Mouse (Mus musculus) NIH3T3 (cell line): Measurements from ENCODE around the gene Myo1d.
A peak's percentile ranks its signal among the peaks of the same experiment; 100 is the strongest.

Experiments used
- DNase-seq: peaks from one replicate; pipeline ENCODE4 v3.0.0-alpha.2; 2012; ENCODE audit warnings: low read depth

Myo1d gene

DNA sequence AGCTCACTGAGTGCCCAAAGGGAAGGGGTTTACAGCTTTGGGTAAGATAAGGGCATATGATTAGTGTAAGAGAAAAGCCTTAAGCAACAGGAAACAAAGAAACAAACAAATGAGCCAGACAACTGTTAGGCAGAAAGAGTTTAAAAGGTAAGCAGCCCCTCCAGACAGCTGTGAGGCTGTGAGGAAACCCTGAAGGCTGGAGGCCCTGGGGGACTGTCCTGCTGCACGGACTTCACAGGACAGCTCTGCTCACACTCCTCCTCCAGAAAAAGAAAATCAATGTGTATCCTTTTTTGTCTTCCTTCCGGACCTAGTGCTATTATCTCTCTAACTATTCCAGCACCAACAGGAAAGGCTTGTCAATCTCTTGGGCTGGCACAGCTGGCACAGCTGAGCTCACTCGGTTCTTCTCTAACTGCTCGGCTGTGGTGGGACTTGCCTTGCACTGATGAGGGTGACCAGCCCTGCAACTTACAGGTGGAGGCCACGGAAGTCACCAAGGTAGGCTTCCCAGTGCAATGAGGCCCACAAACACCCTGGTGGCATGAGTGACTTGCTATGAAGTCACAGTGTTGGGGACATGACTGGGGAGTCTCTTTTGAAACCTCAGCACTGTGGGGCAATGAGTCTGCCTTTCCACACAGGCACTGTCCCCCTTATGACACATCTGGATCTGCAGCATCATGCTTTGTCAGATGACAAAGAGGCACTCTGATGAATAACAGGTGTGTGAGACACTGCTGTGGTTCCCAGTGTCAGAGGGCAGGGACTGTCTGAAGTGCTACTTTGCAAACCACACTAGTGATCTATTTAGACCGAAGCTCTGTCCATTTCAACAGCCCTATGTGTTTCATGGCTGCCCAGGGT, 275.1 kb downstream of the Myo1d start:
- no peak for DNase-seq

DNA sequence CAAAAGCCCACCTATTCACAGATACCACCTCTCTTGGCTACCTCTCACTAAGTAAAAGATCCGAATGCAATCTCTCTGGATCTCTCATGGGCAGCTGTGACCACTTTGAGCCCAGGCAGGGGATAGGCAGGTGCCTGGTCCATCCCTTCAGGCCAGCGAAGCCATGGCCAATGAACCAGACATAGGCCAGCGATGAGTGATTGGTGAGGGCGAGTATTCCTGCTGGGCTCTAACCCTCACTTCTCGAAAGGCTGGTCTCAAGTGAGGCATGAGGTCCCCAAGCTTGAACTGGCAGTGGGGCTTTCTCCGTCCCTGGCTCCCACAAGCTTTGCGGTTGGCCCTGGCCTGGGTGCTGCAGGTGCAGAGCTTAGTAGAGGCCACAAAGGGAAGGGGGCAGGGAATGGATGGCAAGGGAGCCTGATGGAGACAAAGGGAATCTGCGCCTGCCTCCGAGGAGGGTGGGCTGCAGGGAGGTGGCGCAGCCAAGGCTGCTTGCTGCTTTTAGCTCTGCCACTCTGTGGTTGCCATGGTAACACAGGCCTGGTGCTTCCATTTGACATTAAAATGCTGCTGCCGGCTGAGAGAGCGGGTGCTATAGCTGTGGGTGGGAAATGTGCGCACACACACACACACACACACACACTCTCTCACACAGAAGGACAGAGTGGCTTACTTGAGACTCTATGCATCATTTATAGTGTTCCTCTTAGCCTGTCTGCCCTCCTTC, 275.9 kb downstream of the Myo1d start:
- no peak for DNase-seq

DNA sequence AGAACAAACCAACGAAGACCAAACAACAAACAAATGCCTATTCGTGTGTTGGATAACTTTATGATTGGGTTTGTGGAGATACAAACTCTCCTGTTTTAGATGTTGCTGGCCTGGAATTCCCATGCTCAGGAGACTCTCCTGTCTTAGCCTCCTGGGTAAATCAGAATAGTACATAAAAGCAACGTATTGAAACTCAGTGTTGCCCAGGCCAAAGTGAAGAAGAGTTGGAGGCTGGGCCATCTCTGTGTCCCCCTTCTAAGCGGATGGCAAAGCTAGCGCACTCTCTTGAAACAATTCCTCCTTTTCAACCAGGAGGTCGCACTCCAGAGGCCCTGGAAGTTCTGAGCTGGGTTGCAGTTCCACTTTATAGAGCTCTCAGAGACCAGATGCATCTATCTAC, 276.5 kb downstream of the Myo1d start:
- no peak for DNase-seq

DNA sequence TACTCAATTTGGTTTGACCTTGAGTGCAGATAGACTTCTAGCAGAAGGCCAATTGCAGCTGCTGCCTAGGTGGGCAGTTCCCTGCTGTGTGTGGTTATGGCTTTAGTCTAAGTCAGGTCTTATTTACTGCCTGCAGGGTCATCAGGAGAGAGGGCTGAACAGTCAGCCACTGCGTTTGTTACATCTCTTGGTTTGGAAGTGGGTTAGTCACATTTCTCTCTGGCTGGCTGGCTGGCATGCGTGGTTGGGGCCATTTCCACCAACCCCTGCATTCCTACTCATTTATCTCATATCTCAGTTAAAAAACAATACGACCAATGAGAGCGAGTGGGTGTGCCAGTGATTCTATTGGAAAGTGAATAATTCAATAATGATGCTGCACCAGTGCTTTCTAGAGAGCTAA, 280.3 kb downstream of the Myo1d start:
- peak; percentile 78 for DNase-seq

DNA sequence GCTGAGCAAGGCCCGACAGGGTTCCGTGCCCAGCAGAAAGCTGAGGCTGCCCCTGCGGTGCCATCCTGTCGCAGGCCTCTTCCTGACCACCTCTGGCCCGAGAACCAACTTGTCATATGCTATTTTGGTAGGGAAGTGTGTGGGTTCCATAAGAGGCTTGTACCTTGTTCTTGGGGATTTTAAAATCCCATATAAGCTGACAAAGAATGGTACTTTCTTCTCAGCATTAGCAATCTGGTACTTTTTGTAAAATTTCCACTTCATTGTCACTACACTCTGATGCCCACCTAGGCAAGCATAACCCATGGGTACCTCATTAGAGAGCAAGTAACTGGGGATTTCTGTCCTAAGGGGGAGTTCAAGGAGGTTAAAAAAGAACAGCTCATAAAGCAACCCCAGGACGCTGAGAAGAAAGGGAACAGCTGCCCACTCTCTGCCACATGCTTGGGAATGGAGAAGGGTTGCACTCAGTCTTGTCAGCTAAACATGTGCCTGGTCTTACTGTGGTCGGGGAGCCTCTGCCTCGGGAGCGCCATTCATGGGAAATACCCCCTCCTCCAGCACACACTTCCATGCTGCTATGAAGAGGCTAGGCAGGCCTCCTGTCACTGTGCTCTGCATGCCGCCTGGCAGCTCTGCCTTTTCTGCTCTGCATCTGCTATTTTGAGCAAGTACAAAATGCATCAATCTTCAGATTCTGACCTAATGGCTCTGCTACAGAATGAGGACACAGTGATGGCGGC, 281.3 kb downstream of the Myo1d start:
- DNase-seq = no peak

DNA sequence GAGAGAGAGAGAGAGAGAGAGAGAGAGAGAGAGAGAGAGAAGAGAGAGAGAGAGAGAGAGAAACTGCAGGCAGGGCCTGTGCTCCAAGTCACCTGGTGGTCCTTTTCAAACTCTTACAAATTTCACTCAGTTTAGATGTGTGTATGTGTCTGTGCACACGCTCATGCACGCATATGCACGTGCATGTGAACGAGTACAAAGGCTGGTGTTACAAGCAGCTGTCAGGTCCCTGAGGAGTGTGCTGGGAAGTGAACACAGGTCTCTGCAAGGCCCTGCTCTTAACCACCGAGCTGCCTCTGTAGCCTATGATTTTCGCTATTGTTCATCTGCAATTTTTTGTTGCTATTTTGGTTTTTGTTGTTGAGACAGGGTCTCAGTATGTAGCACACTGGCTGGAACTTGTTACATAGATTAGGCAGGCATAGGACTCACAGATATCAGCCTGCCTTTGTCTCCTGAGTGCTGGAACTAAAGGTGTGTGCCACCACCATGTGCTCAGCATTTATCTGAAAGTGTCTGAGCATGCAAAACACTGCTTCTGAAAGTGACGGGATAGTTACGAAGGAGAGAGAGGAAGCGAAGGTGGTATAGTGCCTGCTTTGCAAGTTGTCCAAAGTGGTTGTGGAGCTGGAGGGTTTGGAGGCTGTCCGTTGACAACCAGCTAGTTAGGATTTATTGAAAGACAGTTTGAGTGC, 282.5 kb downstream of the Myo1d start:
- no peak for DNase-seq

DNA sequence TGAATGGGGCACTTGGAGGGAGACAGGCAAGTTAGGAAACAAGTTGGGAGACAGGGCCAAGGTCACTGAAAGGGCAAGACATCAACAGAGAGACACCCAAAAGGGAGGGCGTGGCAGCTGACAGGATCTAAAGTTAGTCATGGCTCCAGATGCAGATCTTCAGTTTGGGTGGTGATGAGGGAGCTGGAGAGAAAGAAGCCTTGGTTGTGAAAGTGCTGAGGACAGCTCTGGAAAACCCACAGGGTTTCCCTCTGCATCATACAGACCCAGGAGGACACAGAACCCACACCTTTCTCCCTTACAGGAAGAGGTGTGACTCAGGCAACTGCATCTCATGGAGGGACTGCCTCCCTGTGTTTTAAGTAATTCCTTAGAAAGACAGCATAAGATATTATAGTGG, 283.2 kb downstream of the Myo1d start:
- DNase-seq = peak; percentile 52

DNA sequence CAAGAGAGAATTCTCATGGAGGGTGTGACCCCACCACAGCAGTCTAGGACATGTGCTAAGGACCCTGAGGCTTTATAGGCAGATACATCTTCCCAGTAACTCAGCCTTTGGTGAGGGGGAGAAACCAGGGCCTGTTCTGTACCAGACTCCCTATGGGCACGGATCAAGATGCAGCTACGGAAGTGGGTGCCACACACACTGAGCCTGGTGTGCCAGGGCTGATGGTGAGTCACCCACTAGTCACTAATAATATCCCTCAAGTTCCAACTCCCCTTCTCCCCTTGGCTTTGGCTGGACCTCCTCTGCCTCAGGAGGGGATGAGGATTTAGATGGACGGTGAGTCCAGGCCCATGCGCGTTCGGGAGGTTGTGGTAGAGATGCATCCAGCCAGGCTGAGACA, 283.9 kb downstream of the Myo1d start:
- DNase-seq = peak; percentile 47

DNA sequence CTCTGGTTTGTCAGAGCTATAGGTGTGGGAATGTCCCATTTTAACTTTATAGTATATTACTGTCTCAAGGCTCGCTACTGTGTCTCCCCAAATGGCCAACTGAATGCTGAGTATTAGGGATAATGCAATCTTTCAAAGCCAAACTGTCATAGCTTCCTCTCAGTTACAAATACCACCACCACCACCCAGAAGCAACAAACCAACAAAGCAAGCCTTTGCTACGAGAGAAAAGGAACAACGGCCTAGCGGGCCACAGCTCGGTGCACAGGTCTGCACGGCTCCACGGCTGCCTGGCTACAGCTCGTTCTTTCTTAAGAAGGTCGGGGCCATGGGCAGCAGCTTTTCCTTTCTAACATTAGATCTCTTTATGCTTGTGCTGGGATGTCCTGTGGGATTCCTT, 285.0 kb downstream of the Myo1d start:
- no peak for DNase-seq

DNA sequence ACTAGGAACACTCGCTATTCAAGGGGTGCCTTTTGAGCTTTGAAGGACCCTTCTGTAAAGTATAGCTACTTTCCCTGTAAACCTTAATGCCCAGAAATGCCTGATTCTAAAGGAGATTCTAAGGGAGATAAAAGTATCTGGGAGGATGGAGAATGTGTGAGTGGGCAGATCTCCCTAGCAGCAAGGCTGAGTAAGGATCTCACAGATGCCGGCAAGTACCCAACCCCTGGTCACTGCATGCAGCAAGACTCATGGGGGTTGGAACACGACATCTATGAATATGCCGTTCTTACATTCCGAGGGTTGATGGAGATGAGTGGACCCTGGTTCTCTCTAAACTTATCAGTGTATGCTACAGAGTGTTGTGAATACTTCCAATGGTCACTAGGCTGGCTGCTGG, 286.6 kb downstream of the Myo1d start:
- DNase-seq = no peak

DNA sequence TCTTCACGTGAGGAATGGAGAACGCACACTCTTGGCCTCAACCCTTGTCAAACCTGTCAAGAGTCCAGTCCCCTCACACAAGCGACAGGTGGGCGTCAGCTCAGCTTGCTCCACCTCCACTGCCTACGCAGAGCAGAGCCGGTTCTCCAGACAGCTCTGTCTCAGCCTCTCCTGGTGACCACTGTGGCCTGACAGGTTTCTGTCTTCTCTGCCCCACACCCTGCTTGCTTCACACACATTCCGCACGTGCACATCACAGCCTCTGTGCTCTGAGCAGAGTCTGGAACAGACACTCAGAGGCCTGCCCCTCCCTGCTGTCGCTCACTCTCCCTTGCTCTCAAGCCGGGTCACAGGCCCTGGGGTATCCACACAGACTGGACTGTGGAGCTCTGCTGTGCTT, 289.0 kb downstream of the Myo1d start:
- DNase-seq = no peak

DNA sequence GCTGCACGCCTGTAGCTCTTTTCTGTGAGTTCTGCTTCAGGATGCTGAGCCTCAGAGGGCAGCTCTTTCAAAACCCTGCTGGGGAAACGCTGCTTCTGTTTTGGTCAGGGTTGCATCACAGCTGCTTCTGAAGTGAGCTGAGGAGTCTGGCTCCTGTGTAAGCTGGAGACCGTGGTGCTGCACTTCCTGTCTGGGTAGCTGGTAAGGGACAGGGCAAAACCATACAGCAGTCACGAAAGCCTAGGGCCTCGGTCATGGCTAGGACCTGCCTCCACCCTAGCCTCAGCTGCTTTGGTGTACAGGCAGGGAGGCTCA, 290.0 kb downstream of the Myo1d start:
- peak; percentile 67 for DNase-seq

DNA sequence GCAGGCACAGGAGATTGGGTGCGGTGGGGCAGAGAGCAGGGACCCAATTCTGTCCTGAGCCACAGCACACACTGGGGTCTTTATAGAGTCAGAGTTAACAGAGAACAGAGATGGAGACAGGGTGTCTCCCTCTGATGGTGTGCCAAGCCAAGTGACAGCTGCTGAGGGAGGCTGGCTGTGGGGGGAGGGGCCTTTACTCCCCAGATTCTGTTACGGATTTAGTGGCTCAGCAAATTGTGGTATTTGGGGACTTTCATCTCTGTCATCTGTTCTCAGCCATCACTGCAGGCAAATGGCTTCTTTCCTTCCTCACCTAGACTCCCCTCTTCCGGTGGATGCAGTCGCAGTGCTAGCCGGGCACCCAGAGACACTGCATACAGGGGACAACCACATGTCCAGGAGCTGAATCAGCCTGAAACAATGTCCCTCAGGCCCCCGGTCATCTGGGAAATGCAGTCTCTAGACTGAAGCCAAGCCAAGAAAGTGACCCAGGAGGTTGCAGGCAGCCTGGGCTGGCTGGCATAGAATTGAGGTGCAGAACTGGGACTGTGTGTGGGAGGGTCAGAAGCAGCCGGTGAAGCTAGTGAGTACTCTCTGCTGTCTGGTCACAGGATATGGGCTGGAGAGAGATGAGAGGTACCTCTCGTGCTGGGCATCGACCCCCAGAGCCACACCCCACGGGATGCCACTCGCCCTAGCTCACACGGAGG, 290.5 kb downstream of the Myo1d start:
- no peak for DNase-seq

DNA sequence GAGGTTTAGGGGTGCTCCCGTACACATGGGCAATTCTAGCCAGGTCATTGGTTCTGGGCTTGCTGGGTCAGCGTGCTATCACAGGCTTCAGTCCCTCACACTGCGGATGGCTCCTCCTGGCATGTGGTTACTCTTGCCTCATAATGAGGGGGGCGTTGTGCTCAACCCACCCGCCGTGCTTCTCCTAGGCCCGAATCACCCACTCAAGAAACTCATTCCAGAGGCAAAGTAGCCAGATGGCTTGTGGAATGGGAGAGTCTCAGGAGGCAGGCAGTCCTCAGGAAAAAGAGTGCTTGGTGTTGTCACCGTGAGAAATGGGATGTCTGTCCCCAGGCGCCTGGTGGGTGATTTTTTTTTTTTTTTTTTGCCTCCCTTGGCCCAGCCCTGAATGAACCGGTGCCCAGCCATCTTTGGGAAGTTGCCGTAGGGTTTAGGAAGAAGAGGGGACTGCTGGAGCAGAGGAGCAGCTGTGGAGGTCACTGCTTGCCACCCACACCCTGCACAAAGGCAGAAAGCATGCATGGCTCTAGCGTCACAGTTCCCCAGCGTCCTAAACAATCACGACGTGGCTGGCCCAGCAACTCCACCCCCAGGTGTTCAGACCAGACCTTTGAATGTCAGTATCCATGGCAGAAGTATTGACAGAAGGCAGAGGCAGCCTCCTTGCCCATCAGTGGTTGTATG, 291.8 kb downstream of the Myo1d start:
- DNase-seq = no peak

DNA sequence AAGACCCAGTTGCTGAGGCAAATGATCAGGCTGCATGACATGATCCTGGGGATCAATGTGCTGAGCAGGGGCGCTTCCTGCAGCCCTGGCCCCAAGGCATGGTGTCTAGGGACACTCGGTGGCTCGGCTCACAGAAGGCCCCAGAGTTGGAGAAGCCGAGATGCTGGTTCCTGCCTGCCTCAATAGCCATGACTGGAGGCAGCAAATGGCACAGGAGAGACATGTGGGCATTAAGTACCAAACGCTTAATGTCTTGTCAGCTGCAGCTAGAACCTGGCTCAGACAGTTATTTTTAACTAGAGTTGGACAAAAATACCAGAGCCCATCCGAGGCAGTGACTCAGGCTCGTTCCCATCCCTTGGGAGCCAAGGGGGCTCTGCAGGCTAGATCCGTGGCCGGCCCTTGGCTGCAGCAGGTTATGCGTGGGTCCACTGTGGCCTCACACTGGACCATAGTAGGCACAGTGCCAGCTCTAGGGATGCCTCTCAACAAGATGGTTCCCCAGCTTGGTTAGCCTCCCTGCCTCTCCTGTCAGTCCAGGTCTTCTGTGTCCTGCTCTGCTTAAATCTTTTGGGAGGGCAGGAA, 294.1 kb downstream of the Myo1d start:
- peak; percentile 71 for DNase-seq

DNA sequence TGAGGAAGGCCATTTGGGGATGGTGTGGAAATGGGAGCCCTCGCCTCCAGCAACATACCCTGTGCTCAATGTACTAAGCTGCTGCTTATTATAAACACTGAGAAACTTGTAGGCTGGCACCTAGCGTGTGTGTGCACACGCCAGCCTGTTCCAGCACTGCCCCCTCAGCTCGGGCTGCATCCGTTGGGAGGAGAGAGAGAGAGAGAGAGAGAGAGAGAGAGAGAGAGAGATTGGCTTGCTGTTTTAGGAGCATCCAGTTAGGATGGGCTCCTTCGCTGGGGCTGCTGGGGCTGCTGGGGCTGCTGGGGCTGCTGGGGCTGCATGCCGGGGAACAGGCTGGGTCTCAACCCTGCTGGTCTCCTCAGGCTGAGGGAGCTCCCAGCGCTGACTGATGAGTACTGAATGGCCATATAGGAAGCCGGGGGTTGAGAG, 294.7 kb downstream of the Myo1d start:
- DNase-seq = no peak

DNA sequence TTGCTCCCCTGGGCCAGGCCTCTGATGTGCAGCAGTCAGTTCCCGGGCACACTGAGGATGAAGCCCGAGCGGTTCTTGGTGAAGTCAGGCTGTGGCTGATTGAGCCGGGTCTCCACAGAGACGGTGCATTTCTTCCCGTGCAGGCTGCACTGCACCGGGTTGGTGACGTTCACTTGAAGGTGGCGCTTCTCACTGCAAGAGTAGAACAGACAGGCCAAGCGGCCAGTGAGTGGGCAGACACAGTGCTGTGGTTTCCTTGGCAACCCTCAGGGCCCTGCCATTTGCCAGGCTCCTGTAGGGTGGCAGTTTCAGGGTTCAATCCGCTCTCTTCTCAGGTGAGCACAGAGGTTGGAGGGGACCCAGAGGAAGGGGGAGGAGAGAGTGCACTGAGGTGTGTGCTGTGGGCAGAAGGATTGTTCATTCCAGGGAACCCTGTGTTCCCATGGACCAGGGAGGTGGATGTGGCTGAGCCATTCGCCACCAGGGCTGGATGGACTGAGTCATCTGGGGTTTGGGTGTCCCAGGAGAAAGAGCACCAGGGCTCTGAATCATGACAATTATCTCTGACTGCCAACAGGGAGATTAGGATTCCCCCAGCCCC, 295.5 kb downstream of the Myo1d start:
- DNase-seq = peak; percentile 56

DNA sequence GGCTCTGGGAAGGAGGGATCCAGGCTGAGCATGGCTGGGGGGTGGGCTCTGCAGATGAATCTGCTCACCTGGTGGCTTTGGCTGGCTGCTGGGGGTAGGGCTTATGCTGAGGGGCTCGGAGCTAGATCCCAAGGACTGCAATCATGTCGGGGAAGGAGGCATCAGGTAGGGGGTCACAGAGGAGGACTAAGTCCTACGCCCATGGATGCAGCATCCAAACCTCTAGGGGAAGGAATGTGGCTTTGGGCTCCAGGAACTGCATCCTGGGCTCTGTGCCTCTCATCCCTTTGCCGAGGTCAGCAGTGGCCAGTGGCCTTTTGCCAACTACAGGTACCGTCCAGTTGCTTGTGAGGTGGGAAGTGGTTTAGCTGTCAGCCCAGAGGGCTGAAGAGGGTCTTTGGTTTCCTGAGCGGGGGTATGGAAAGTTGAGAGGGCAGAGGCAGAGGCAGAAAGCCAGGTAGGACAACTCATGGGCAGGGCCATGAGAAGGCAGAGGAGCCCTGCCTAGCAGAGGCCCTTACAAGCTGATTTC, 296.2 kb downstream of the Myo1d start:
- DNase-seq = no peak

DNA sequence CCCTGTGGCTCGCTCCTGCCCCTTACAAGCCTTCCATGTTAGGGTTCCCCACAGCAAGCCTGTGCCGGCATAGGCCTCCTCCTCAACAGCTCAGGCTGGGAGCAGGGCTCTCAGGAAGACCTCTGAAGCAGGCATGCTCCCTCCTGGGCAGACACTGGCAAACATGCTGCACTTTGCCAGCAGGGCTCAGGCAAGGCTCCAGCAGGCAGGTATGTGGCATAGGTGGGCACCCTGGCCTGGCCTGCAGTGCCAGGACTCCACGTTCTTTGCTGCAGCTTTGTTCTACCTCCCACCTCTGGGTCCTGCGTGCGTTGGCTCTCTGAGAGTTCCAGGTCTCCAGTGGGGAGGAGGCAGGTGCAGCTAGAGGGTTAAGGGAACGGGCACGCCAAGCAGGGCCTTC, 296.9 kb downstream of the Myo1d start:
- DNase-seq = no peak

DNA sequence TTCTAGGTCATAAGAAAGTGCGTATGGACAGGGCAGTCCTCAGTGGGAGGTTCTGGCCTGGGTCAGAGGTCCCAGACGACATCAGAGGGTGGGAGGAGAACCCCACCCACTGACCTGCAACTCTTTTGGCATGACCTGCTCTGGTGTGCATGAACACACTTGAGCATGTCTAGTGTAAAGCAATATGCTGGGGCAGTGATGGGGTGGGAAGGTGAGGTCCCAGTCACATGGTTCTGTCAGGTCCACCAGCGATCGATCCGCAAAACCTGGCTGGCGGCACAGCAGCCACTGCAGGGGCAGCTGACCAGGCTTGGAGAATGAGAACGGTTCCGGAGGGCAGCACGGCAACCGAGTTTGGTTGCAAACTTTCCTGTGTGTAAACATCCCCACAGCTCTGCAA, 297.5 kb downstream of the Myo1d start:
- no peak for DNase-seq
